Mouse (Mus musculus) small intestine, adult 2 months (tissue): Measurements from ENCODE around the gene Tnfaip8l1. TPM values are rescaled to one million over a fixed set of nuclear protein-coding genes. Genes with fewer than 3 reads are reported as not detected.
A peak's percentile ranks its signal among the peaks of the same experiment; 100 is the strongest.

Experiments used
- H3K27ac ChIP-seq: fragments of 200-500 bp; 2 replicates; pipeline ENCODE4 v1.5.1; 2012; ENCODE audit warnings: low read depth, low read length, control low read depth, inconsistent platforms; ENCODE audit not compliant: insufficient read depth
- H3K27me3 ChIP-seq: fragments of 200-500 bp; 2 replicates; pipeline ENCODE4 v1.6.1; 2012; ENCODE audit warnings: mild to moderate bottlenecking, moderate library complexity, low read length, inconsistent platforms; ENCODE audit not compliant: control insufficient read depth, insufficient read depth
- H3K36me3 ChIP-seq: fragments of 200-500 bp; 2 replicates; pipeline ENCODE4 v1.6.1; 2012; ENCODE audit warnings: mild to moderate bottlenecking, low read length, control low read depth, inconsistent platforms; ENCODE audit not compliant: control insufficient read depth, insufficient read depth
- H3K4me1 ChIP-seq: fragments of 200-500 bp; 2 replicates; pipeline ENCODE4 v1.6.1; 2012; ENCODE audit warnings: low read length, inconsistent platforms, mixed read lengths; ENCODE audit not compliant: control insufficient read depth, insufficient read depth, insufficient read length
- H3K4me3 ChIP-seq: fragments of 200-500 bp; 2 replicates; pipeline ENCODE4 v1.5.1; 2012; ENCODE audit warnings: low read depth, mild to moderate bottlenecking, control low read depth, inconsistent platforms, low read length, moderate library complexity
- CTCF ChIP-seq: fragments of 200-500 bp; IDR thresholded peaks from 2 replicates; pipeline ENCODE4 v1.5.1; 2012; ENCODE audit warnings: low read depth, mild to moderate bottlenecking, control low read depth, inconsistent platforms, low read length, moderate library complexity, mixed read lengths; ENCODE audit not compliant: insufficient replicate concordance, insufficient read length; ENCODE audit errors: extremely low read depth
- POLR2A ChIP-seq: fragments of 200-500 bp; IDR thresholded peaks from 2 replicates; pipeline ENCODE4 v1.6.1; 2012; ENCODE audit warnings: low read depth, mild to moderate bottlenecking, control low read depth, inconsistent platforms, low read length, moderate library complexity
- WGBS: fragments of 180-500 bp; shearing (Covaris S2); methylation state at CpG from one replicate; pipeline ENCODE4 v1.1.7; 2018; 5-methylcytosine and 5-hydroxymethylcytosine counted together
- polyA plus RNA-seq: library from polyadenylated mRNA; depleted of rRNA; stranded (reverse); fragments of >200 nt; gene quantifications from 2 replicates; pipeline ENCODE4 v1.2.3, GENCODE M21; 2012; rRNA removed

Tnfaip8l1 gene
- polyA plus RNA-seq: 4.2 and 10.3 TPM in 2 replicates

DNA sequence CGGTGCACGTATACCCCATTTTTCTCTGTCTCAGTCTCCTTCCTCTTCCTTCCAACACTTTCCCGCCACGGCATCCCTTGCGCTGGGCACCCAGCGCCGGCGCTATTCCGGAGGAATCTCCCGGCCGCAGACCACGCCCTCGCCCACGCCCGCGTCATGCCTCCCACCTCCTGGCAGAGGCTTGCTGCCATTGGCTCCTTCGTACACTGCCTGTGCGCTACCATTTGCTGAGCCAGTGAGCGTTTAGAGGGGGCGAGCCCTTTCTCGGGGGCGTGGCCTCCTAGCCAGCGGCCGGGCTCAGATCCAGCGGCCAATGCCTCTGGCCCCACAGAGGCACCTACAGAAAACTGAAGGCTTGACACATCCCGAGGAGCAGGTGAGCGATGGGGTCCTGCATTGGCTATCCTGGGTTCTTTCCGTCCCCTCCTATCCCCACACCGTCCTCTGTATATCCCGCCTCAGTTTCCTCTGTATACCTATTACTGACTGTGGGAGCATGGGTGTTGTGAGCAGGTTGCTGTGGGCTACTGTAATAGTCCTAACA, at the start of gene Tnfaip8l1:
Gene Tnfaip8l1 (plus strand): TSS at position 247 of the 544 bp plus-strand sequence.
- no peaks in the 10 kb centered on the region for H3K27me3 ChIP-seq
- TF ChIP-seq POLR2A (0 out of 2 replicates have a peak, but pooled peaks have one; percentile 13), CTCF (no peak)
- peaks cover 17% of the 10 kb centered on the region for H3K4me1 ChIP-seq
- peak within 1 kb of the TSS; percentile 82 for H3K27ac ChIP-seq
- peak within 1 kb of the TSS; percentile 61 for H3K4me3 ChIP-seq
- H3K36me3 ChIP-seq: no peaks in the 10 kb centered on the region
- under 1% methylated on average over 30 of the region's 30 CpGs for WGBS

DNA sequence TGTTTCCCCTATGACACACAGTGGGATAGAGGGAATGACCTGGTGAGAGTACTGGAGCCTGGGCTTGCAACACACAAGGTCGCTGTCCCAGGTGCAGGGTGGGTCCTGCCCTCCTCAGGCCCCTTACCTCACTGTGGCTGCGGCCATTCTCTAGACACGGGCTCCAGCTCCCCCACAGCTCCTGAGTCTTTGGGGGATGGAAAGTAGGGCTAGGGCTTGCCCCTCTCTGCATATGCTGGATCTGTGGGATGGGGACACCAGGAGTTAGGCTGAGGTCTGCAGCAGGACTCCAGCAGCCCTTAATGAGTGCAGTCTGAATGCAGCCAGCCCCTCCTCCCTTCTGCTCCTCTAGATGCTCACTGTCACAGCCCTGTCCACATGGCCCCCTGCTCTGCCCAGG, 49.5 kb upstream of the Tnfaip8l1 start:
- Histone ChIP-seq H3K36me3 (no peaks in the 10 kb centered on the region), H3K4me1 (peaks cover 7% of the 10 kb centered on the region; the same call in 1 of the 2 replicates), H3K27me3 (no peaks in the 10 kb centered on the region), H3K27ac (no peak overlapping the region), H3K4me3 (no peak overlapping the region)
- TF ChIP-seq POLR2A (no peak), CTCF (no peak)
- 90% methylated on average over 3 of the region's 3 CpGs for WGBS

DNA sequence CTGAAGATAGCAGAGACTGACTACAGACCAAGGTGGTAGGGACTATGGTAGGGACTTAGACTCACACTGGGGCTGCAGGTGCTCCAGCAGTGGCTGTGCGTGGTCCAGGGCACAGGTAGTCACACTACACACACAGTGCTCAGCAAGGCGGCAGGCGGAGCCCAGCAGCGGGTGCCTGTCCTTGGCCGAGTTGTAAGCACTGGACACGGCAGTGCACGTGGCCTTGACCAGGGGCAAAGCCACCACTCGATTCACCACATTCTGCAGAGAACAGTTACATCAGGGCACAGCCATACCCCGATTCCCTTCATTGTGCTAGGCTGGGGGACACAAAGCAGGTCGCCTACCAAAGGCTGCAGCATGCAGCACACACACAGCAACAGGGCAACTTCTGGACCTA, 46.1 kb upstream of the Tnfaip8l1 start:
- Histone ChIP-seq H3K4me3 (no peak overlapping the region), H3K4me1 (peaks cover 17% of the 10 kb centered on the region), H3K27ac (no peak overlapping the region), H3K27me3 (no peaks in the 10 kb centered on the region), H3K36me3 (no peaks in the 10 kb centered on the region)
- no peak for TF ChIP-seq CTCF
- no peak for TF ChIP-seq POLR2A
- 63% methylated on average over 10 of the region's 10 CpGs for WGBS

DNA sequence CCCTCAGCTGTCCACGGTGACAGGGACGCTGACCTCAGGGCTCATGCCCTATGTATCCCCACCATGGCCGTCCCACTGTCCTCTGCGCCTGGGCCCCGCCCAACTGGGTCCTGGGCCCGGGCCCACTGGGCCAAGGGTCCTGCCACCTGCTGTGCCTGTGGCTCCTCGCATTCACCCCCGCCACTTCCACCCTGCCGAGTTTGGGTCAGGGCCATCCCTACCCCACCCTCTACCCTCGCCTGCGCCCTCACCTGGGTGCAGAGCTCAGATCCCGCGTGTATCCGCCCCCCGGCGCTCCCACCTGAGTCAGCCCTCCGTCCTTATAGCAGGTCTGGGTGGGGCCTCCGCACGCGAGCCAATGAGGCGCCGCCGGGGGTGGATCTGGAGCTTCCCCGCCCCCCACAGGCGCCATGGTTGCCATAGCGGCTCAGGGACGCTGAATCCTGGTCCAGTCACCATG, 45.0 kb upstream of the Tnfaip8l1 start, which contains the start of gene Plin5:
Gene Plin5 (minus strand): TSS at position 346 of the 460 bp plus-strand sequence.
- H3K36me3 ChIP-seq: no peaks in the 10 kb centered on the region
- TF ChIP-seq POLR2A: no peak
- no peak for TF ChIP-seq CTCF
- H3K27me3 ChIP-seq: no peaks in the 10 kb centered on the region
- 2% methylated on average over 27 of the region's 27 CpGs for WGBS
- H3K4me1 ChIP-seq: peaks cover 17% of the 10 kb centered on the region
- H3K4me3 ChIP-seq: peak within 1 kb of the TSS; percentile 51
- no peak within 1 kb of the TSS for H3K27ac ChIP-seq

- Histone ChIP-seq H3K4me3 (peak overlapping the region; percentile 54; the same call in 1 of the 2 replicates), H3K4me1 (peaks cover 22% of the 10 kb centered on the region), H3K27me3 (no peaks in the 10 kb centered on the region), H3K36me3 (no peaks in the 10 kb centered on the region), H3K27ac (no peak overlapping the region)
- 36% methylated on average over 12 of the region's 12 CpGs for WGBS
- TF ChIP-seq POLR2A (no peak), CTCF (no peak)
Observed at GRCm38 (mm10) chr17:56119431-56119830, 42.8 kb upstream of the Tnfaip8l1 start.

DNA sequence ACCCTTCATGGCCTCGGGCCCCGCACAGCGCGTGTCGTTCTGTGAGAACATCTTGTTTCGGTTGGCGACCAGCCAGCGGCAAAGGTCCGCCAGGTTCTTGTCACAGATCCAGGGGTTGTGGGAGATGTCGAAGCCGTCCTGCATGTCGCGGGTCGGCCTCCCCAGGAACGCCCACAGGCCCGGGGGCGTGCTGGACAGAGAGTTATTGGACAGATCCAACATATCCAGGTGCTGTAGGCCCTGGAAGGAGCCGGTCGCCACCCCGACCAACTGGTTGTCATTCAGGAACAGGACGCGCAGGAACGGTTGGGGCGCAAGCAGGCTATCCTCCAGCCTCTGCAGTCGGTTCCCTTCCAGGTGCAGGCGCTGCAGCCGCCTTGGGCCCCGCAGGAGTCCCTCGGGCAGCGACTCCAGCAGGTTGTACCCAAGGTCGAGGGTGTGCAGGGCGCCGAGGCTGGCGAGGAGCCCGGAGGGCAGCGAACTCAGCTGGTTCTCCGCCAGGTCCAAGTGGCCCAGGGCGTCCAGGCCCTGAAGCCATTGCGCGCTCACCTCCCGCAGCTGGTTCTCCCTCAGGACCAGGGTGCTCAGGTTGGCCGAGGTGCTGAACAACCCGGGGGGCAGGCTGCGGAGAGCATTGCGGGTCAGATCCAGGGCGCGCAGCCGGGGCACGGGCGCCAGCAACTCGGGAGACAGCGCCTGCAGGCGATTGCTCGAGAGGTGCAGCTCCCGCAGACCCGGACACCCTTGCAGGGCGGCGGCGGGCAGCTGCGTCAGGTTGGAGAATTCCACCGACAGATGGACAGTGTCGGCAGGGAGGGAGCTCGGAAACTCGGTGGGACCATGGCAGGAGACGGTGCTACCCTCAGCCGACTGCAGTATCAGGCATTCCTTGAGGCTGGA, 42.0 kb upstream of the Tnfaip8l1 start:
- WGBS: 3% methylated on average over 66 of the region's 66 CpGs
- Histone ChIP-seq H3K27ac (no peak overlapping the region), H3K4me1 (peaks cover 22% of the 10 kb centered on the region), H3K36me3 (no peaks in the 10 kb centered on the region), H3K27me3 (no peaks in the 10 kb centered on the region), H3K4me3 (peak overlapping the region; percentile 54)
- TF ChIP-seq CTCF: no peak
- no peak for TF ChIP-seq POLR2A

DNA sequence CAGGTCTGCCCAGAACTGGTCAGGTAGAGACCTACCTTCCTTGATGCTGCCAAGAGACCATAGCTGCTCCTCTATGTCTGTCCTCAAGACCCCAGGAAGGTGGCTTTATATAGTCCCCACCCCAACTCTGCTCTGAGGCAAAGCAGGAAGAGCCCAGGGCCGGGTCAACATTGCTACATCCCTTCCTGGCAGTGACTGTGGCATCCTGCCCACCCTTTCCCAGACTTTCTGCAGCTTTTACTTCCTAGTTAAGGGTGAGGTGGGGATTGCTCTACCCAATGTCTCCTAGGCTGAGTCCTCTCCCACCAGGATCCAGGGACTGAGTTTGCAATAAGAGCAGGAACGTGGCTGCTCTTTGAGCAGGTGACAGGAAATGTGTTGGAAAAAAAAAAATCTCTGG, 40.5 kb upstream of the Tnfaip8l1 start, which contains the start of gene Lrg1:
Gene Lrg1 (minus strand): TSS at position 176 of the 400 bp plus-strand sequence.
- H3K4me3 ChIP-seq: no peak within 1 kb of the TSS
- WGBS: 38% methylated on average over 2 of the region's 2 CpGs
- H3K36me3 ChIP-seq: no peaks in the 10 kb centered on the region
- H3K4me1 ChIP-seq: peaks cover 22% of the 10 kb centered on the region
- TF ChIP-seq POLR2A (no peak), CTCF (no peak)
- H3K27ac ChIP-seq: no peak within 1 kb of the TSS
- H3K27me3 ChIP-seq: no peaks in the 10 kb centered on the region
